Mouse (Mus musculus) liver, embryonic 15.5 days (tissue): ENCODE data around the gene Cklf. TPM values are rescaled to one million over a fixed set of nuclear protein-coding genes. Genes with fewer than 3 reads are reported as not detected.

ENCODE experiments used
- ATAC-seq: fragments of 200-750 bp; cut with Nextera tagmentation; 2 replicates; pipeline ENCODE4 v1.8.0; 2017; ENCODE audit warnings: moderate number of reproducible peaks, mild to moderate bottlenecking, moderate library complexity; ENCODE audit not compliant: insufficient read depth
- H3K27ac ChIP-seq: fragments of 300-500 bp; sonication (generic); replicated peaks from 2 replicates; pipeline ENCODE4 v1.5.1; 2015; ENCODE audit warnings: mild to moderate bottlenecking, inconsistent platforms
- H3K27me3 ChIP-seq: fragments of 300-500 bp; sonication (generic); 2 replicates; pipeline ENCODE4 v1.6.1; 2015; ENCODE audit warnings: mild to moderate bottlenecking, inconsistent platforms
- H3K36me3 ChIP-seq: fragments of 300-500 bp; sonication (generic); replicated peaks from 2 replicates; pipeline ENCODE4 v1.6.1; 2015; ENCODE audit warnings: moderate library complexity, mild to moderate bottlenecking, inconsistent platforms
- H3K4me1 ChIP-seq: fragments of 300-500 bp; sonication (generic); replicated peaks from 2 replicates; pipeline ENCODE4 v1.6.1; 2015; ENCODE audit warnings: inconsistent platforms
- H3K4me2 ChIP-seq: fragments of 300-500 bp; sonication (generic); 2 replicates; pipeline ENCODE4 v1.6.1; 2015; ENCODE audit warnings: moderate library complexity, mild to moderate bottlenecking, inconsistent platforms
- H3K4me3 ChIP-seq: fragments of 300-500 bp; sonication (generic); replicated peaks from 2 replicates; pipeline ENCODE4 v1.5.1; 2015; ENCODE audit warnings: mild to moderate bottlenecking, inconsistent platforms
- H3K9ac ChIP-seq: fragments of 300-500 bp; sonication (generic); 2 replicates; pipeline ENCODE4 v1.6.1; 2015; ENCODE audit warnings: moderate library complexity, mild to moderate bottlenecking, inconsistent platforms
- H3K9me3 ChIP-seq: fragments of 300-500 bp; sonication (generic); replicated peaks from 2 replicates; pipeline ENCODE4 v1.6.1; 2016; ENCODE audit warnings: inconsistent platforms
- WGBS: fragments of 180-500 bp; shearing (Covaris S2); methylation state at CpG from one replicate; pipeline ENCODE4 v1.1.7; 2015; ENCODE audit warnings: mixed read lengths; ENCODE audit not compliant: insufficient replicate concordance; 5-methylcytosine and 5-hydroxymethylcytosine counted together
- polyA plus RNA-seq: library from polyadenylated mRNA; unstranded; fragments of >200 nt; fragmentation: Nextera tagmentation; extraction: Ambion mirVana; gene quantifications from 2 replicates; pipeline ENCODE4 v1.2.1, GENCODE M21; 2015

The Cklf gene
- polyA plus RNA-seq, 1 experiment from 2014 or later, result 17.7 TPM

DNA sequence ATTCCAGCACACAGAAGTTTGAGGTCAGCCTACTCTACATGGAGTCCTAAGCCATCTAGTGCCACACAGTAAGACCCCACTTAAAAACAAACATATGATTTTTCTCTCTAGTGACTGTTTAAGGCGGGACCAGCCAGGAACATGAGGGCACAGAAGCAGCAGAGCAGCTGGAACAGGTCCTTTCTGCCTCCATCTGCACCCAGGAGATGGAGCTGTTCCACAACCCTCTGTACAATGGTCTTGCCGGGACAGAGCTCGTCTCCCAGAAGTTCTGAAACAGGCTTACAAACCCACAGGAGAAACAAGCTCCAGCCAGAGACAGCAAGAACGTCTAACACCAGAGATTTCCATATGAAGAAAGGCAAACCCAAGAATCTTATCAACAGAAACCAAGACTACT, 62.6 kb downstream of the Cklf start:
- no peak overlapping the region for H3K9ac ChIP-seq
- H3K4me3 ChIP-seq, result no peak overlapping the region
- H3K27me3 ChIP-seq, result no peaks in the 10 kb centered on the region
- H3K27ac ChIP-seq, result no peak overlapping the region
- no peaks in the 10 kb centered on the region for H3K9me3 ChIP-seq
- WGBS, result 37% methylated on average over 4 of the region's 4 CpGs
- no peak for ATAC-seq
- no peak overlapping the region for H3K4me2 ChIP-seq
- H3K4me1 ChIP-seq, result no peaks in the 10 kb centered on the region
- H3K36me3 ChIP-seq, result no peaks in the 10 kb centered on the region

Other genes with a start within 250 kb of the Cklf start
- gene Cdh5, start 149.2 kb upstream of the Cklf start, polyA plus RNA-seq, result 8.6 and 9.5 TPM in 2 replicates
- 0.05 and 0.06 TPM in 2 replicates for gene Bean1, start 80.4 kb upstream of the Cklf start, polyA plus RNA-seq
- gene Tk2, start 2.3 kb upstream of the Cklf start, polyA plus RNA-seq, result 7.1 and 7.6 TPM in 2 replicates
- not detected in 2 replicates for gene Cmtm2a, start 42.3 kb downstream of the Cklf start, polyA plus RNA-seq
- not detected in 2 replicates for gene Gm45711, start 59.2 kb downstream of the Cklf start, polyA plus RNA-seq
- gene Cmtm1, start 59.3 kb downstream of the Cklf start, polyA plus RNA-seq, result not detected in 2 replicates
- gene Gm11020, start 70.7 kb downstream of the Cklf start, polyA plus RNA-seq, result not detected in 2 replicates
- not detected in 2 replicates for gene Cmtm2b, start 71.4 kb downstream of the Cklf start, polyA plus RNA-seq
- gene Cmtm3, start 88.5 kb downstream of the Cklf start, polyA plus RNA-seq, result 17.6 and 18.5 TPM in 2 replicates
- 0.38 and 0.64 TPM in 2 replicates for gene Cmtm4, start 144.9 kb downstream of the Cklf start, polyA plus RNA-seq
- 10.5 and 11.5 TPM in 2 replicates for gene Dync1li2, start 192.2 kb downstream of the Cklf start, polyA plus RNA-seq